Comparison of ENCODE assay signal across 12 mouse cellular contexts in genomic region chr2:117804686-117805085, GRCm38 (mm10).
"Had no signal": no experiment of that assay in that cellular context is flagged by ENCODE, and none has a peak within 500 bp of the region (broad histone marks: within the 10 kb centered on the region; RNA-seq: fewer than 3 reads in every experiment).

No protein-coding gene starts in this region.

- H3K9me3 ChIP-seq: kidney, embryonic 15.5 days; limb, embryonic 13.5 days; liver, embryonic 13.5 days; midbrain, embryonic 13.5 days; neural tube, embryonic 12.5 days had no signal

- DNase-seq: kidney, adult 18-20 months; kidney, postnatal 25 days; layer of hippocampus, adult 9-11 months; liver, embryonic 13.5 days; lung, adult 18-20 months; lung, postnatal 14 days; thymus, postnatal 4 days had no signal

- H3K4me1 ChIP-seq: liver, embryonic 13.5 days; midbrain, embryonic 13.5 days; neural tube, embryonic 12.5 days had no signal

- ATAC-seq: midbrain, embryonic 13.5 days had no signal

- H3K27me3 ChIP-seq: kidney, embryonic 15.5 days; limb, embryonic 13.5 days; liver, embryonic 13.5 days; midbrain, embryonic 13.5 days; neural tube, embryonic 12.5 days had no signal

- H3K4me3 ChIP-seq: kidney, embryonic 15.5 days; limb, embryonic 13.5 days; liver, embryonic 13.5 days; midbrain, embryonic 13.5 days; neural tube, embryonic 12.5 days had no signal

- H3K4me2 ChIP-seq: kidney, embryonic 15.5 days; limb, embryonic 13.5 days; liver, embryonic 13.5 days; midbrain, embryonic 13.5 days; neural tube, embryonic 12.5 days had no signal

- H3K27ac ChIP-seq: kidney, embryonic 15.5 days; limb, embryonic 13.5 days; liver, embryonic 13.5 days; midbrain, embryonic 13.5 days; neural tube, embryonic 12.5 days; stomach, postnatal 0 days had no signal

- H3K9ac ChIP-seq: kidney, embryonic 15.5 days; limb, embryonic 13.5 days; liver, embryonic 13.5 days; midbrain, embryonic 13.5 days; neural tube, embryonic 12.5 days had no signal

- H3K36me3 ChIP-seq: kidney, embryonic 15.5 days; limb, embryonic 13.5 days; liver, embryonic 13.5 days; midbrain, embryonic 13.5 days; neural tube, embryonic 12.5 days had no signal
